Mouse (Mus musculus) urinary bladder, postnatal 25 days (tissue): ENCODE data around the gene Gabpb1.
"Not testable (repeated sequence)": the region's sequence is repeated elsewhere in the genome, so short reads cannot be mapped to it uniquely, and the experiment has no call there.

Experiments
- DNase-seq: peaks from one replicate; pipeline ENCODE4 v3.0.0; 2022; ENCODE audit warnings: low spot score

The Gabpb1 gene

GRCm38 (mm10) chr2:126640298-126640697, 35.8 kb downstream of the Gabpb1 start:
- no peak for DNase-seq

GRCm38 (mm10) chr2:126635939-126636823, 40.0 kb downstream of the Gabpb1 start:
- no peak for DNase-seq

- no peak for DNase-seq
Observed at GRCm38 (mm10) chr2:126633165-126633564, 43.0 kb downstream of the Gabpb1 start.

- DNase-seq = no peak
Observed at GRCm38 (mm10) chr2:126628455-126628995, 47.6 kb downstream of the Gabpb1 start.

- DNase-seq = no peak
Observed at GRCm38 (mm10) chr2:126623138-126623537, 53.0 kb downstream of the Gabpb1 start.

GRCm38 (mm10) chr2:126622455-126622854, 53.7 kb downstream of the Gabpb1 start:
- DNase-seq = no peak

GRCm38 (mm10) chr2:126619249-126619704, 56.9 kb downstream of the Gabpb1 start, which contains the start of gene Hdc:
Gene Hdc (minus strand): TSS chr2:126619299.
- no peak for DNase-seq

GRCm38 (mm10) chr2:126618470-126619179, 57.5 kb downstream of the Gabpb1 start:
- no peak for DNase-seq

GRCm38 (mm10) chr2:126615355-126615754, 60.8 kb downstream of the Gabpb1 start:
- no peak for DNase-seq

- not testable (repeated sequence) for DNase-seq
Observed at GRCm38 (mm10) chr2:126609600-126609999, 66.5 kb downstream of the Gabpb1 start.

GRCm38 (mm10) chr2:126607553-126608203, 68.5 kb downstream of the Gabpb1 start:
- DNase-seq = no peak

- DNase-seq = no peak
Observed at GRCm38 (mm10) chr2:126606688-126607062, 69.5 kb downstream of the Gabpb1 start.

GRCm38 (mm10) chr2:126606061-126606687, 70.0 kb downstream of the Gabpb1 start:
- no peak for DNase-seq

GRCm38 (mm10) chr2:126601918-126602600, 74.1 kb downstream of the Gabpb1 start:
- DNase-seq = no peak

GRCm38 (mm10) chr2:126600533-126600932, 75.6 kb downstream of the Gabpb1 start:
- no peak for DNase-seq

GRCm38 (mm10) chr2:126599005-126599404, 77.1 kb downstream of the Gabpb1 start:
- no peak for DNase-seq

GRCm38 (mm10) chr2:126598359-126598758, 77.8 kb downstream of the Gabpb1 start:
- DNase-seq = no peak

GRCm38 (mm10) chr2:126597279-126598241, 78.6 kb downstream of the Gabpb1 start:
- no peak for DNase-seq

GRCm38 (mm10) chr2:126596347-126597072, 79.6 kb downstream of the Gabpb1 start:
- no peak for DNase-seq
